Mouse (Mus musculus) cerebellum, adult 2 months (tissue): ENCODE measurements around the gene Chst14. TPM values are rescaled to one million over a fixed set of nuclear protein-coding genes. Genes with fewer than 3 reads are reported as not detected.

Experiments
- DNase-seq, 2 experiments: peaks; one replicate each; pipeline ENCODE4 v3.0.0; 2021
- H3K27ac ChIP-seq: fragments of 200-500 bp; 2 replicates; pipeline ENCODE4 v1.5.1; 2012; ENCODE audit warnings: low read length, control low read depth, inconsistent platforms; ENCODE audit not compliant: insufficient read depth
- H3K27me3 ChIP-seq: fragments of 200-500 bp; 2 replicates; pipeline ENCODE4 v1.6.1; 2012; ENCODE audit warnings: inconsistent platforms, mild to moderate bottlenecking, low read length, moderate library complexity; ENCODE audit not compliant: control insufficient read depth, insufficient read depth
- H3K4me1 ChIP-seq: fragments of 200-500 bp; 2 replicates; pipeline ENCODE4 v1.6.1; 2011; ENCODE audit warnings: low read length; ENCODE audit not compliant: control insufficient read depth, insufficient read depth
- H3K4me3 ChIP-seq: fragments of 200-500 bp; replicated peaks from 2 replicates; pipeline ENCODE3; 2011; ENCODE audit warnings: mild to moderate bottlenecking, low read depth, low read length, control low read depth; ENCODE audit not compliant: insufficient read depth
- CTCF ChIP-seq: fragments of 200-500 bp; IDR thresholded peaks from 2 replicates; pipeline ENCODE4 v1.5.1; 2011; ENCODE audit warnings: low read depth, mild to moderate bottlenecking, control low read depth, low read length, moderate library complexity, borderline replicate concordance; ENCODE audit not compliant: insufficient read depth
- POLR2A ChIP-seq: fragments of 200-500 bp; IDR thresholded peaks from 2 replicates; pipeline ENCODE4 v1.6.1; 2011; ENCODE audit warnings: low read length, control low read depth, borderline replicate concordance; ENCODE audit not compliant: insufficient read depth
- WGBS: fragments of 180-500 bp; shearing (Covaris S2); methylation state at CpG from one replicate; pipeline ENCODE4 v1.1.7; 2018; 5-methylcytosine and 5-hydroxymethylcytosine counted together
- polyA plus RNA-seq: library from polyadenylated mRNA; depleted of rRNA; stranded (reverse); fragments of >200 nt; gene quantifications from 2 replicates; pipeline ENCODE4 v1.2.3, GENCODE M21; 2012; rRNA removed

Chst14 gene
- polyA plus RNA-seq = 4.2 and 4.4 TPM in 2 replicates

DNA sequence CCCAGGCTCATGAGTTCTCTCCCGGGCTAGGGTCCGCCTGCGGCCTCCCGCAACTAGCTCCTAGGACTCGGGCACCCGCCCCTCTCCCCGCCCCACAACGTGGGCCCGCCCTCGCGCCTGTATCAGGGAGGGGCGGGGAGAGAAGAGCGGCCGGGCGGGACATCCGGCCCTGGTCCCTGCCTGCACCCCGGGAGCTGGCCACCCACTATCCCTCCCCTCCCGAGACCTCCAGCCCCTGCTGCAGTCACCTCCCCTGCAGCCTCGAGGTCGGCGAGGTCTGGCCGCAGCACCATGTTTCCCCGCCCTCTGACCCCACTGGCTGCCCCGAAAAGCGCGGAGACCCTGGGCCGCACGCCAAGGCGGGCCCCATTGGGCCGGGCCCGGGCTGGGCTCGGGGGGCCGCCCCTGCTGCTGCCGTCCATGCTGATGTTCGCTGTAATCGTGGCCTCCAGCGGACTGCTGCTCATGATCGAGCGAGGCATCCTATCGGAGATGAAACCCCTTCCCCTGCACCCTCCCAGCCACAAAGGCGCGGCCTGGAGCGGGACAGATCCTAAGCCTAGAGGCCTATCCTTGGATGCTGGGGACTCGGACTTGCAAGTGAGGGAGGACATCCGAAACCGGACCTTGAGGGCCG is at the start of gene Chst14:
Chst14 (plus strand) TSS at position 136 of the 637 bp plus-strand sequence.
- TF ChIP-seq CTCF (no peak), POLR2A (peak; percentile 33; the same call in 1 of the 2 replicates)
- Histone ChIP-seq H3K27me3 (no peaks in the 10 kb centered on the region), H3K4me1 (peaks cover 8% of the 10 kb centered on the region; the same call in 1 of the 2 replicates), H3K4me3 (peak within 1 kb of the TSS; percentile 76), H3K27ac (no peak within 1 kb of the TSS)
- DNase-seq = peak; percentile 70 to 71
- 4% methylated on average over 40 of the region's 47 CpGs for WGBS

DNA sequence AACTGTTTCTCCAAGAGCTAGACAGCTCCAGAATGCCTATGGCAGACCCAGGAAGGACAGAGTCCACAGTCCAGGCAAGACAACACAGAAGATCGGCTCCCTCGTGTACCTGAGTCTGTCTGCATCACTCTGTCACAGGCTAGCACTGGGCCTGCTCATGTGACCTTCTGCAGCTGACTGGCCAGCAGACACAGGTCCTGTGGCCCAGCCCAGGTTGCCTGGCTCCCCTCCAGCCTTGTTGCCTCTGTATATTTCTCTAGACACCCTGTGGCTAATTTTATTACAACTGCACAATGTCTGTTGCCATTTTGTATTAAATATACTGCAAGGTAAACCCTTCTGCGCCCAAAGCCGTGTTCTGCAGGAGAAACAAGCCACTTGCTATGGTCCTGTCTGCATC is 45.3 kb upstream of the Chst14 start:
- Histone ChIP-seq H3K27ac (no peak overlapping the region), H3K4me3 (no peak overlapping the region), H3K4me1 (no peaks in the 10 kb centered on the region), H3K27me3 (no peaks in the 10 kb centered on the region)
- TF ChIP-seq CTCF (no peak), POLR2A (no peak)
- no peak for DNase-seq
- 76% methylated on average over 4 of the region's 4 CpGs for WGBS

DNA sequence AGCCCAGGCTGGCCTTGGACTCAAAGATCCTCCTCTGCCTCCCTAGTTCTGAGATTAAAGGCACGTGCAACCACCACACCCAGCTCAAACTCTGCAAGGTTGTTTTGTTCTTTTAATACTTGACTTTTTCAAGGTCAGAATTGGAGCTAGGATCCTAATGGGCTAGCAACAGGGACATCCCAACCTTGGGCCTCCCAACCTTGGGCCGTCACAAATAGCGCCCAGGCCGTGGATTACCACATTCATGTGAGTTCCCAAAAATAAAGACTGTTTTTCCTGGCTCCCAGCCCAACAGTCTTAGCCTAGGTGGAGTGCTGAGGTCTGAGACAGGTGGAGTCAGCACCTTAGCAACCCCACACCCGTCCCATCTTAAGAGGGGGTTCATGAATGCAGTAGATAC is 44.3 kb upstream of the Chst14 start:
- no peaks in the 10 kb centered on the region for H3K4me1 ChIP-seq
- no peak for DNase-seq
- TF ChIP-seq CTCF = no peak
- TF ChIP-seq POLR2A = no peak
- no peaks in the 10 kb centered on the region for H3K27me3 ChIP-seq
- no peak overlapping the region for H3K4me3 ChIP-seq
- H3K27ac ChIP-seq = no peak overlapping the region
- 69% methylated on average over 5 of the region's 5 CpGs for WGBS

DNA sequence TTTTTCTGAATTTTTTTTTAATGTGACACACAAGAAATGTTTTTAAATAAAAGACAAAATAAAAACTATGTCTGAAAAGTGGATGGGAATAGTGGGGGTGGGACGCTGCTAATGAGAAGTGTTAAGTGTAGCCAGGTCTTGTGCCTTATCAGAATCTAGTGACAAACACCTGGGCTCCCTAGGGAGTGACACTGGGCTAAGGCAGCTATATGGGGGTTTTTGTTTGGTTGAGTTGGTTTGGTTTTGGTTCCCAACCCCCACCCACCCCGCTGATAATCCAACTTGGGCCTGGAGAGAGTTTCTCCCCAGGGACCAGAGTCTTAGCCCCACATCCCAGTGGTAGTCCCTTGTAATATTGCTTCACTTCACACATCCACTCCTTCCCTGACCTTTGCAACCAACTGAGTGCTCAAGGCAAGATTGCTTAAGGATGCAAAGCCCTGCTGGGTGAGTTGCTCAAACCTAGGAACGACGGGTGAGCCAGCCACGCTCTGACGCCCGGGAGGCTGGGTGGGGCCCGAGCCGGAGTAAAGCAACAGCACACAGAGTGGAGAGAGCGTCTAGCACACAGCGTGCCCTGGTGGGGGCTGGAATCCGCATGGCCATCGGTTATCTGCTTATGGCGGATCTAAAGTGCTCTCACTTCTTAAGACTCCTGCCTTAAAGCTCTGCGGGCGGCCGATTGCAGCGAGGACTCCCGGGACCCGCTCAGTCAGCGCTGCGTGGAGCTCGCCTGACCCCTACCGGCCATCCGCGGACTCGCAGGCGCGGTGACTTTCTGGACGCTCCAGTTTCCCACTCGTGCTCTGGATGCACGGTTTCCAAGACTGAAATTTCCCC is 43.2 kb upstream of the Chst14 start:
- no peak for TF ChIP-seq POLR2A
- peak; percentile 98 for TF ChIP-seq CTCF
- 2% methylated on average over 32 of the region's 32 CpGs for WGBS
- no peaks in the 10 kb centered on the region for H3K4me1 ChIP-seq
- peak; percentile 79 to 93 for DNase-seq
- peak overlapping the region; percentile 59 for H3K4me3 ChIP-seq
- no peaks in the 10 kb centered on the region for H3K27me3 ChIP-seq
- H3K27ac ChIP-seq = no peak overlapping the region

DNA sequence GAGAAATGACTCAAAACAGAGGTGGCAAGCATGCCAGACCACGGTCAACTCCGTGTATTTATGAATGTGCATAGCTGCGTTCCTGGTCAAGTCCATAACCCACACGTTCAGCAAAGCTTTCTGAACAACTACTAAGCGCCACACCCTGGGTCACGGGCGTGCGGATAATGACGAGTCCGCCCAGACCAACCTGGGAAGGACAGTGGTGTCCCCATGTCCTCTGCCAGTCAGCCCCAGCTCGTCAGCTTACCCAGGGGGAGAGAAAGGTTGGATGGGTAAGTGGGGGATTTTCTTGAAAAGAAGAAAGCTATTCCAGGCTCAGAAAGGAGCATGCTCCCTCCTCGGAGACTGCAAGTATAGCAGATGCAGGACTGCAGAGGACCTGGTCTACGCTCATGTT is 38.9 kb upstream of the Chst14 start:
- no peaks in the 10 kb centered on the region for H3K4me1 ChIP-seq
- TF ChIP-seq POLR2A = no peak
- TF ChIP-seq CTCF = no peak
- no peak for DNase-seq
- H3K27ac ChIP-seq = no peak overlapping the region
- WGBS = 75% methylated on average over 13 of the region's 13 CpGs
- no peaks in the 10 kb centered on the region for H3K27me3 ChIP-seq
- H3K4me3 ChIP-seq = no peak overlapping the region

DNA sequence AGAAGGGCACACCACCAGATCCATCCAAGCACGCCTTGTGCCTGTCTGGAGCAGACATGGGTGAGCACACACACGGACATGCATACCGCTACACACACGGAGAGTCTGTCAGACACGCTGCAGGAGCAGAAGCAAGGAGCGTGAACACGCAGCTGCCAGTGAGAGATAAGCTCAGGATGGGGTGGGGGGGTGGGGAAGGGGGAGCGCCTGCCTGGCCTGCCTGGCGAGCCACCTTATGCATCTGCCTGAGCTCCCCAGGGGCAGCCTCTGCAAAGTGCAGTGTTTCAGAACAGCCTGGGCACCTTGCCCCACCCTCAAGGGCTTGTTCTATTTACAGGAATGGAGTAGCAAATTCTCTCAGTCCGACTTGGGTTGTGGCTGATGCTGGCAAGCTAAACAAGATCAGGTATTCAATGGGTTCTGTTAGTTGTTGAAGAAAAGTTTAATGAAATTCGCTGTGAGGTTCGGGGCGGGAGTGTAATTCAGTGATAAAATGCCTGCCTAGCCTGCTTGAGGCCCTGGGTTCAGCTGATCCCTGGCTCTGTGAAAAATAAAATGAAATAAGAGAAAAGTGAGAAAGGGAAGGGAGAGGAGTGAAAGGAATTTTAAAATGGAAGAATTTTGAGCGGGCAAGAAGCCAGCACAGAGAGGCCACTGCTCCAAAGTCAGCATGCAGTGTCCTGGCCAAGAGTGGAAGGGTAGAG is 38.3 kb upstream of the Chst14 start:
- Histone ChIP-seq H3K27me3 (no peaks in the 10 kb centered on the region), H3K4me3 (no peak overlapping the region), H3K27ac (no peak overlapping the region), H3K4me1 (no peaks in the 10 kb centered on the region)
- 26% methylated on average over 14 of the region's 14 CpGs for WGBS
- DNase-seq = no peak
- TF ChIP-seq POLR2A (no peak), CTCF (no peak)

DNA sequence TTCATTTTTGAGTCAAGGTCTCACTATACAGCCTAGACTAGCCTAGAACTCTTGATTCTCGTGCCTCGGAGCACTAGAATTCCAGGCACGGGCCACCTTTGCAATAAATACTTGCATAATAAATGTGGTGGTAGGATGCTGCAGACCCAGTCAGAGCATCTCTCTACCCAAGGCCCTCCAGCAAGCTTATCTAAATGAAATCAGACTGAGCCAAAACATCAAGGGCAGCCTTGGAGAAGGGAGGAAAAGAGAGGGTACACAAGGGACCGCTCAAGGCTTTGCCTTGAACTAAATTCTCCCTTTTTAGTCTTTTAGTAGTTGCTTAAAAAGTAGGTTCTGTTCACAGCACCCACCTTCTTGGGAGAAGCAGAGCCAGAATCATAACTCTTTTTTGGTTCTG is 35.1 kb upstream of the Chst14 start:
- no peak for DNase-seq
- Histone ChIP-seq H3K4me1 (no peaks in the 10 kb centered on the region), H3K27ac (no peak overlapping the region), H3K4me3 (no peak overlapping the region), H3K27me3 (no peaks in the 10 kb centered on the region)
- WGBS = 89% methylated on average over 4 of the region's 4 CpGs
- TF ChIP-seq POLR2A (no peak), CTCF (no peak)
